Mouse (Mus musculus): Measurements from ENCODE around the gene Plcb2. TPM values are rescaled to one million over a fixed set of nuclear protein-coding genes. Genes with fewer than 3 reads are reported as not detected.

Gene Plcb2
- polyA plus RNA-seq, 1 experiment, result 84.6 TPM

DNA sequence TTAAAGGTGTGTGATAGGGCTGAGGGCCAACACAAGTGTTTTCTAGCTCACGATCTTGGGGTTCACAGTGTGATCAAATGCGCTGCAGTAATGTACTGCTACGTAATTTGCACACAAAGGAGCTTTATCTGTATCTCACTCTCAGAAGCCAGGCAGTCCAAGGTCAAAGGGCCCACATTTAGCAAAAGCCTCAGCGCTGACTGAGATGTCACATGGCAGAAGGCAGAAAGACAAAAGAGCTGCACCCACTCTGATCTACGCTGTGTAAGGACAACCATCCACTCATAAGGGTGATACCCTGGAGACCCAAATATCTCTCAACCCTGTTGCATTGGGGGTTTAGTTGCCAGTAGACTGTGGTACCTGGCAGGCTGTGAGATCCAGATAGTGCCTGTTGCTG, 61.1 kb downstream of the Plcb2 start:
- Histone ChIP-seq H3K27ac (ENCODE audit: control insufficient read depth, insufficient read depth, low read depth, low read length, poor library complexity) (no peak overlapping the region), H3K4me3 (replicated peaks; ENCODE audit: control insufficient read depth, low read depth, low read length) (no peak overlapping the region), H3K4me1 (ENCODE audit: control insufficient read depth, insufficient read depth, low read length) (no peaks in the 10 kb centered on the region; the same call in 1 of the 2 replicates)
- 89% methylated on average over 5 of the region's 5 CpGs for WGBS
- no peak for TF ChIP-seq CTCF (IDR thresholded peaks at IDR 0.05; ENCODE audit: control insufficient read depth, insufficient read depth, low read length)
- TF ChIP-seq POLR2A (IDR thresholded peaks at IDR 0.05; ENCODE audit: borderline replicate concordance, control insufficient read depth, low read depth, low read length), result no peak

DNA sequence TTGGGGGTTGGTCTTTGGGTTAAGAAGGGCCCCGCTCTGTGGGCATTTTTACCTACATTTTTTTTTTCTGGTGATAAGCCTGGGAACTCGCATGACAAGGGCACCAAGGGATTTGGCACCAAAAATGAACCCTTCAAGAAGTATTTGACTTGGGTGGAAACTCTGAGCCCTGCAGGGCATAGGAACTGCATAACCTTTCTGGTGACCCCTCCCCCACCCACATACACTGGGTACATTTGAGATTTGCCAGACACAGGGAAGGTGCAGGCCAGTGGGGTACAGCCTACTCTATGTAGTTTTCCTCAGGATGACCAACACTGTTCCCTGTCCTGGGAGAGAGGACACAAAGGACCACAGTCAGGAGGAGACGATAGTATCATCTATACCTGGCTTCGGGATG, 62.6 kb downstream of the Plcb2 start:
- Histone ChIP-seq H3K4me3 (replicated peaks; ENCODE audit: control insufficient read depth, low read depth, low read length) (no peak overlapping the region), H3K4me1 (ENCODE audit: control insufficient read depth, insufficient read depth, low read length) (no peaks in the 10 kb centered on the region; the same call in 1 of the 2 replicates), H3K27ac (ENCODE audit: control insufficient read depth, insufficient read depth, low read depth, low read length, poor library complexity) (no peak overlapping the region)
- WGBS, result 82% methylated on average over 4 of the region's 4 CpGs
- TF ChIP-seq POLR2A (IDR thresholded peaks at IDR 0.05; ENCODE audit: borderline replicate concordance, control insufficient read depth, low read depth, low read length) (no peak), CTCF (IDR thresholded peaks at IDR 0.05; ENCODE audit: control insufficient read depth, insufficient read depth, low read length) (no peak)

DNA sequence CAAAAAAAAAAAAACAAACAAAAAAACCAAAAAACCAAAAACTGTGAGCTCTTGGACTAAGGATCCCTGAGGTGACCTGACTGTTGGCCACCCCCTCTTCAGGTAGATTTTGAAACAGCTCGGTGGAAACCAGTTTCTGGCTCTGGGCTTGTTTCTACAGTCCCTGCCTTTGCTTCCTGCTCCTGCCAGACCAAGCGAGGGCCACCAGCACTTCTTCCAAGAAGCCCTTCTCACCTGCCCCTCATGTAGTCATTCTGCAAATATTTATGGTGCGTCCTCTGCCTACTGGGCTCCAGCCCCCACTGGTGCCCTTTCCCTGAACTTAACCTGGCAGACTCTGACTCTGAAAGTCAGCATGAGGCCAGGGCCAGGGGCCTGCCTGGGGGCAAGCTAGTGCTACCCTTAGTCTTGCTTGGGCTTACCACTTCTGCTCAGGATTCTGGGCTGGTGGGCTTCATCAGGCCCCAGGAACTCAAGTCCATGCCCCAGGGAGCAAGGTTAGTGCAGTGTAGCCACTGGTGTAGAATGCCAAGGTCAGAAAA, 63.2 kb downstream of the Plcb2 start:
- Histone ChIP-seq H3K4me1 (ENCODE audit: control insufficient read depth, insufficient read depth, low read length) (no peaks in the 10 kb centered on the region; the same call in 1 of the 2 replicates), H3K4me3 (replicated peaks; ENCODE audit: control insufficient read depth, low read depth, low read length) (no peak overlapping the region), H3K27ac (ENCODE audit: control insufficient read depth, insufficient read depth, low read depth, low read length, poor library complexity) (no peak overlapping the region)
- TF ChIP-seq CTCF (IDR thresholded peaks at IDR 0.05; ENCODE audit: control insufficient read depth, insufficient read depth, low read length), result no peak
- TF ChIP-seq POLR2A (IDR thresholded peaks at IDR 0.05; ENCODE audit: borderline replicate concordance, control insufficient read depth, low read depth, low read length), result no peak
- 67% methylated on average over 3 of the region's 3 CpGs for WGBS

DNA sequence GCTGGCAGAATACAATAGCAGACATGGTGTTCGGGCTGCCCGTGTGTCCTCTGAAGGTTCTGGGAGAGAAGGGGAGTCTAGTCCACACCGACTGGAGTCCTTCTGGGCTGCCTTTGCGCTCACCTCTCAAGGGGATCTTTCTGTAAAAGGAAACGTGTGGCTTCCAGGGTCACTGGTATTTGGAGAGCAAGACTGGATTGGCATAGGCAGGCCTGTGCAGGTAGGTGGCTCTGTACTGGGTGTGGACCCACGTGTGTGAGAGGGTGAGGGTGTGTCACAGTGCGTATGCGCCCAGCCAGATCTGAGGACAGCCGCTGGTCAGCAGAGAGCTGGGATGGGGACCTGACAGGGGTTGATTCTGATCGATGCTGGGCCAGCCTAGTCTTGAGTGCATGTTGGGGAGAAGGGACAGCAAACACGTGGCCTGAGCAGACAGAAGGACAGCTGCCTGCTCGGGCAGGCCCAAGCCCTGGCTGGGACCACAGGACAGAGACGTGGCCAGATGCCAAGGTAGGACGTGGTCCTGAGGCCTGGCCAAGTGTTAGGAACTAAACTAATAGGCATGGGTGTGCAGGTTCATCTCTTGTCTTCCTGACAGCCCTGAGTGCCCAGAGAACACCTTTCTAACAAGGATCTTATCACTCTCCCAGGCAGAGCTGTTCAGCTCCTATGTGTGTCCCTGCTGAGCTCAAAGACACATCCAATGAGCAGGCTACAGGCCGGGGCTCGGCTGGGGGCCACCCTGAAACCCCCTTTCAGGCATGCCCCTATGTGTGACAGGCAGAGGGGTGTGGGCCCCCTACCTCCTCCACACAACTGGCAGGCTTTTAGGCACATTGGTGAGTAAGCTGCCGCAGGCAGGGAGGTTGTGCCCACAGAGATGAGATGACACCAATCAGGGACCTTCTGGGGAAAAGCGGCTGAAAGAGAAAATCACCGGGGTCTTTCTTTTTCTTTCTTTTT, 64.2 kb downstream of the Plcb2 start:
- TF ChIP-seq CTCF (IDR thresholded peaks at IDR 0.05; ENCODE audit: control insufficient read depth, insufficient read depth, low read length) (no peak), POLR2A (IDR thresholded peaks at IDR 0.05; ENCODE audit: borderline replicate concordance, control insufficient read depth, low read depth, low read length) (no peak)
- 75% methylated on average over 19 of the region's 19 CpGs for WGBS

DNA sequence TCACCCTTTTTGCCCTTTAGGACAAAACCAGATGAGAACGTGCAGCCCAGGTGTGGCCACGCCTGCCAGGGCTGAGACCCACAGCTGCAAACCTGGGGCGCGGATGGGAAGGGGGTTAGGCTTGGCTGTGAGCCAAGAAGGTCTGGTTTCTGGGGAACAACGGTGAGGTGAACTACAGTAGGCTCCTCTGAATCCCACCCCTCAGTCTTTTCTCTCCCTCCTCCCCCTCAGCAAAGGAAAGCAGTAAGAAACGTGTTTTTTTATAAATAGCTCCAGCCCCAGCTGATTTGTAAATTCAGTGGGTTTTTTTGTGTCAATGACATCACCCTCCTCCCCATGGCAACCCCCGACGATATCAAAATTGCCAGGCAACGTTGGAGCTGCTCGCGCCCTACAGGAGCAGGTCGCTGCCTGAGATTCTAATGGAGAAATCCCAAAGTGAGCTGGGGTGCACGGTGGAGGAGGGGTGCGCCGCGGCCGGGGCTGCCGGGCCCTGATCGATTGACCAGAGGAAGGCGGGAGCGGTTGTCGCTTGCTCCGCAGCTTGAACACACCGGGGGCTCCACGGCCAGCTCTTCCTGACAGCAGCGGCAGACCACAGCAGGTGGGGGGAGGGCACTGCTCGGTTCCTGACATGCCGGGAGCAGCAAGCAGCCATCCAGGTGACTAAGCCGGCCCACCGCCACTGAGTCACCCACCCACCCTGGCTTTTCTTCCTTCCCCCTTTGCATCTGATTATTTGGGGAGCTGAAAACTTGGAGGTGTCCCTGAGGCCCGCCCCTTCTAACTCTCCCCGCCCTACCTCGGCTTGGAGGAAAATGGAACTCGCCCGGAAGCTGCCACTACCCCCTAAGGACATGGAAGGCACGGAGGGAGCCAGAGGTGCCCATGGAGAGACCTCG, 65.1 kb downstream of the Plcb2 start, which contains the start of gene Pak6:
TSS of gene Pak6 (plus strand) at position 402 of the 902 bp plus-strand sequence.
- H3K4me3 ChIP-seq (replicated peaks; ENCODE audit: control insufficient read depth, low read depth, low read length), result no peak within 1 kb of the TSS

More for the DNA sequence above, 64.2 kb downstream of the Plcb2 start:
- no peak overlapping the region for H3K4me3 ChIP-seq (replicated peaks; ENCODE audit: control insufficient read depth, low read depth, low read length)
- peaks cover 2% of the 10 kb centered on the region for H3K4me1 ChIP-seq (ENCODE audit: control insufficient read depth, insufficient read depth, low read length)
- H3K27ac ChIP-seq (ENCODE audit: control insufficient read depth, insufficient read depth, low read depth, low read length, poor library complexity), result no peak overlapping the region

DNA sequence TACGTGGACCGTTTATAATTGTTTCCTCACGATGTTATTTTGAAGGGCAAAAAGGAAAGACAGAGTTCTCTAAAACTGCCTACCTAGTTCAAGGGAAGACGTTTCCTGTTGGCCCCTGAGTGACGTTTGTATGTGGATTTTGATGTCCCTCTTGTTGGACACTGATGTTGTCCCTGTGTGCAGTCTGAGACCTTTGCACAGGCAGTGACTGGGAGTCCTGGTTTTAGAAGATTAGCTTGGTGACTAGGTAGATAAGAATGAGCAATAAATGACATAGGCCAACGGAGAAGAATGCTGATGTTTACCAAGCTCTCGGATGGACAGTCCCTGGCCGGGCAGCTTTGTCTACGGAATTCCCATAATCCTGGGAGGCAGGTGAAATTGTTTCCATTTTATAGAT, 66.3 kb downstream of the Plcb2 start:
- 69% methylated on average over 9 of the region's 9 CpGs for WGBS
- H3K4me3 ChIP-seq (replicated peaks; ENCODE audit: control insufficient read depth, low read depth, low read length), result no peak overlapping the region
- no peak overlapping the region for H3K27ac ChIP-seq (ENCODE audit: control insufficient read depth, insufficient read depth, low read depth, low read length, poor library complexity)
- peaks cover 2% of the 10 kb centered on the region for H3K4me1 ChIP-seq (ENCODE audit: control insufficient read depth, insufficient read depth, low read length)
- TF ChIP-seq CTCF (IDR thresholded peaks at IDR 0.05; ENCODE audit: control insufficient read depth, insufficient read depth, low read length) (no peak), POLR2A (IDR thresholded peaks at IDR 0.05; ENCODE audit: borderline replicate concordance, control insufficient read depth, low read depth, low read length) (no peak)

More for the DNA sequence above, 65.1 kb downstream of the Plcb2 start, which contains the start of gene Pak6:
- 5% methylated on average over 37 of the region's 37 CpGs for WGBS
- H3K4me1 ChIP-seq (ENCODE audit: control insufficient read depth, insufficient read depth, low read length), result peaks cover 2% of the 10 kb centered on the region
- no peak for TF ChIP-seq CTCF (IDR thresholded peaks at IDR 0.05; ENCODE audit: control insufficient read depth, insufficient read depth, low read length)
- TF ChIP-seq POLR2A (IDR thresholded peaks at IDR 0.05; ENCODE audit: borderline replicate concordance, control insufficient read depth, low read depth, low read length), result no peak
- H3K27ac ChIP-seq (ENCODE audit: control insufficient read depth, insufficient read depth, low read depth, low read length, poor library complexity), result no peak within 1 kb of the TSS

DNA sequence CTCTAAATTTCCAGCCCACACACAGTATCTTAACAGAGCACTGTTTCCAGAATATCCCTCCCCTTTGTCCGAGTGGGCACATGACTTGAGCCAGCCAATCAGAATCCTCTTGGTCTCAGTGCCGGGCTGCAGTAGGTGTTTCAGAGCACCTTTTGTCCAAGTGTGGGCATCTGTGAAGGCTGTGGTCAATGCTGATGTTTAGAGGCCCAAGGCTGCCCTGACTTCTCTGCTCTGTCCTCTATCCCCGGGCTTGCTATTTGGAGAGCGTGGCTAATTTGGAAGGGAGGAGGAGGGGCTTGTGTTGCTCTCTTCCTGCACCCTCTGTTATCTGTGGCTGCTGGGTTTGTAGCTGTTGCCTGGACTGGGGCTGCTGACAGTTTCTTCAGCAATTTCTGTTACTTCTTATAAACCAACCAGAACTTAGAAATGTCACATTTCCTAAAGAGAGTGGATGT, 68.2 kb downstream of the Plcb2 start:
- TF ChIP-seq POLR2A (IDR thresholded peaks at IDR 0.05; ENCODE audit: borderline replicate concordance, control insufficient read depth, low read depth, low read length) (no peak), CTCF (IDR thresholded peaks at IDR 0.05; ENCODE audit: control insufficient read depth, insufficient read depth, low read length) (no peak)
- peak overlapping the region; percentile 65 for H3K4me3 ChIP-seq (replicated peaks; ENCODE audit: control insufficient read depth, low read depth, low read length)
- peak overlapping the region; percentile 59 for H3K27ac ChIP-seq (ENCODE audit: control insufficient read depth, insufficient read depth, low read depth, low read length, poor library complexity)
- WGBS, result 1% methylated on average over 4 of the region's 4 CpGs
- peaks cover 2% of the 10 kb centered on the region for H3K4me1 ChIP-seq (ENCODE audit: control insufficient read depth, insufficient read depth, low read length)

Data from bone marrow, adult 2 months (tissue).